Mouse (Mus musculus): ENCODE data around the gene Dmrt1. TPM values are rescaled to one million over a fixed set of nuclear protein-coding genes. Genes with fewer than 3 reads are reported as not detected.
A peak's percentile ranks its signal among the peaks of the same experiment; 100 is the strongest.

The Dmrt1 gene
- total RNA-seq, 2 experiments from 2014 or later, result not detected

GRCm38 (mm10) chr19:25613476-25614300 lies 108.3 kb downstream of the Dmrt1 start:
- ATAC-seq (replicated peaks; ENCODE audit: low FRiP score, poor library complexity, severe bottlenecking), result no peak

DNA sequence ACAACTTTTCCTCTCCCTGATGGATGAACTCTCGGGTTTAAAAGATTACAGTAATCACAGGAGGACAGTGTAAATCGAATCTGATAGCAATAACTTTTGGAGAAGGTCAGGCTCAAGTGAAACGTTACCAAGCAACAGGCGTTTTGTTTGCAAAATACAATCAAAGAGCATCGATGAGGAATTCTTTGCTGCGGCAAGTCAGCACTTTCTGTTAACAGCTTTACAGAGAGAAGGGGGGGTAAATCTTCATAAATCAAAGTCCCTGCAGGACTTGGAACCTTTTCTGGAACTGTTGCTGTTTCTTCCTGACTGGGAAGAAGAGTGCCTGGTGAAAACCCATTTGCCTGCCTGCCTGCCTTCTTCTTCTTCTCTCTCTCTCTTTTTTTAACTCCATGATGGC lies 110.5 kb downstream of the Dmrt1 start:
- ATAC-seq (replicated peaks; ENCODE audit: low FRiP score, poor library complexity, severe bottlenecking), result no peak

DNA sequence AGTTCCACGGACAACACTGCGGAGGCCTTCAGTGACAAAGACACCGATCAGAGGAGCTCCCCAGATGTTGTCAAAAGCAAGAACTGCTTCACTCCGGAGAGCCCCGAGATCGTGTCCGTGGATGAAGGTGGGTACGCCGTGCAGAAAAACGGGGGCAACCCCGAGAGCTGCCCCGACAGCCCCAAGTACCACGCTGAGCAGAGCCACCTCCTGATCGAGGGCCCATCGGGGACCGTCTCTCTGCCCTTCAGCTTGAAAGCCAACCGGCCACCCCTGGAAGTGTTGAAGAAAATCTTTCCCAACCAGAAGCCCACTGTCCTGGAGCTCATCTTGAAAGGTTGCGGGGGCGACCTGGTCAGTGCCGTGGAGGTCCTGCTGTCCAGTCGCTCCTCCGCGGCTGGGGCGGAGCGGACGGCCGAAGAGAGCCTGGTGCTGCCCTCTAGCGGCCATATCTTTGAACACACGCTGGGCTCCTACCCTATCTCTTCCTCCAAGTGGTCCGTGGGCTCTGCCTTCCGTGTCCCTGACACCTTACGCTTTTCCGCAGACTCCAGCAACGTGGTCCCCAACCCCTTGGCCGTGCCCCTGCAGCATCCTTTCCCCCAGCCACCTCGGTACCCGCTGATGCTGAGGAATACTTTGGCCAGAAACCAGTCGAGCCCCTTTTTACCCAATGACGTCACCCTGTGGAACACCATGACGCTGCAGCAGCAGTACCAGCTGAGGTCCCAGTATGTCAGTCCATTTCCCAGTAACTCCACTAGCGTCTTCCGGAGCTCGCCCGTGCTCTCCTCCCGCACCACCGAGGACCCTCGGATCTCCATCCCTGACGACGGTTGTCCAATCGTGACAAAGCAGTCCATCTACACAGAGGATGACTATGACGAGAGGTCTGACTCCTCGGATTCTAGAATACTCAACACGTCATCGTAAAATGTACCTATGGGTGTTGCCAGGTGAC lies 117.2 kb downstream of the Dmrt1 start:
- ATAC-seq (replicated peaks; ENCODE audit: low FRiP score, poor library complexity, severe bottlenecking), result peak; percentile 72

DNA sequence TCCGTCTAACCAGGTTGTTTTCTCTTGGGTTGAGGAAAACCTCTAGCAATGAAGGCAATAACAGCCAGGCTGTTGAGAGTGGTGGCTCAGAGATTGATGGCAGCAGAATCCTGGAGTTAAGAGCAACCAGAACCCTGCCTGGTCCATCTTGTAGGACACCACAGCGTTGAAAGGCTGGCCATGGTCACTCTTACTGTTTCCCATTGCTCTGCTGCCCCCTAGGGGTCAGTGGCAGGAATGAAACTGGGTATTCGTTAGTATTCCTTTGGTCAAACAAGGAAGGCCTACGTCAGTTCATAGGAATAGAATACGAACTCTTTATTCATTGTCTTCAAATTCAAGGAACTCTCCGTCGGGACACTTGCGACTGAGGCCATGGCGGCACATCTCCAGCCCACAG lies 123.1 kb downstream of the Dmrt1 start:
- peak; percentile 71; the same call in 1 of the 2 replicates for ATAC-seq (replicated peaks; ENCODE audit: low FRiP score, poor library complexity, severe bottlenecking)

- no peak for ATAC-seq (replicated peaks; ENCODE audit: low FRiP score, poor library complexity, severe bottlenecking)
These were observed 129.7 kb downstream of the Dmrt1 start for GRCm38 (mm10) chr19:25635119-25635518.

DNA sequence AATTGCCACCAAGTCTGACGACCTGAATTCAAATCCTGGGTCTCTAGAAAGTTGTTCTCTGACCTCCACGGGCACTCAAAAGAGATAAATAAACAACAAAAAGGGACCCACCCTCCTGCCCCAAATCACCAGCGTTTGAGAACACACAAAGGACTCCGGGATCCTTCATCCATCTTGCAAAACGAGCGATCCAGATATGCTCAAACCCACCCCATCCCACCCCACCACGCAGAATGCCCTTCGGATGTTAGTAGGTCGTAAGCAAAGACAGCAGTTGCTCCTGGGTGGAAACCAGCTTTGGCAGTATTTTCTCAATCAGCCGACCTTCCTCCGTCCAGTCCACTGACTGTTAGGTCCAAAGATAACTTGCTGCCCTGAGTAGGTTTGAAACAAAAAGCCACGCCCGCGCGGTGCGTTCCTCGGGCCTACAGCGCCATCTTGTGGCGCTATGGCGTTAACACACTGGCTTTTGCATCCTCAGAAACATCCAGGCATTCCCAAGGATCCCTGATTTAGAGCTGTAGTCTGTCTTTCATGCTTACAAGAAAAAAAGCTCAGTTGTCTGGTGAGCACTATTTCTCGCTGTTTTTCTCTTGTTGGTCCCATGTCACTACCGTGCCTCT lies 130.3 kb downstream of the Dmrt1 start:
- no peak for ATAC-seq (replicated peaks; ENCODE audit: low FRiP score, poor library complexity, severe bottlenecking)

- no peak for ATAC-seq (replicated peaks; ENCODE audit: low FRiP score, poor library complexity, severe bottlenecking)
These were observed 133.4 kb downstream of the Dmrt1 start for GRCm38 (mm10) chr19:25638766-25639361.

DNA sequence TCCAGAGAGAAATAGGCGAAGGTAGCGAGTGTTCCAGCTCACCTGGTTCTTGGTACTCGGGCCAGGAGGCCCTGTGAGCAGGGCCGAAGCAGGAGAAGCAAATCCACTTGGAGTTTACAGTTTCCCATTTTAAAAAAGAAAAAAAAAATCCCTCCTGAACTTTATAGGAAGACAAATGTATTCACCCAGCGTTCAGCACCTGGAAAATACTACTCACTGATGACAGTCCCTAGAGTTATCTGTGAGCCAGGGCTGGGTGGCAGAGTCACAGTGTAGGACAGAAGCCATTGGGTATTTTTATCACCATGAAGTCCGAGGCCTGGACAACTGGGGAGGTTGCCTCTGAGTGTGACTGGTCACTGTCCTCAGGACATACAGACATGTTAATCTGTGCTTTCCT lies 136.4 kb downstream of the Dmrt1 start:
- no peak for ATAC-seq (replicated peaks; ENCODE audit: low FRiP score, poor library complexity, severe bottlenecking)

DNA sequence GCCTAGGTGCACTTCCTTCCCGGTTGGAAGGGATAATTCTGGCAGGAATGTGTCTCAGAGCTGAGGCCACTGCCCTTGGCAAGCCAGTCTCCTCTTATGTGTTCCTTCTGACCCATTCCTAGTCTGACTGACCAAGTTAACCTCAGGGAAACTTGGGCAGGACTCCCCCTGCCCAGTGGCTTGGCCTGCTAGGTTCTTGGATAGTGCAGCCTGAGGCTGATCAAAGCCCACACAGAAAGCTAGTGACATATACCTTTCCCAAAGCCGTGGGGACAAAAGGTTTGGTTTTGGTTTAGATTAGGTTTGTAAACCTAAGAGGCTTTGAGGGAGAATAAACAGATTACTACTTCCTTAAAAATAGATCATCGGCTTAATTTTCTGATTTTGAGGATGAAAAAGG lies 141.7 kb downstream of the Dmrt1 start:
- ATAC-seq (replicated peaks; ENCODE audit: low FRiP score, poor library complexity, severe bottlenecking), result no peak

- ATAC-seq (replicated peaks; ENCODE audit: low FRiP score, poor library complexity, severe bottlenecking), result no peak
These were observed 143.3 kb downstream of the Dmrt1 start for GRCm38 (mm10) chr19:25648701-25649100.

DNA sequence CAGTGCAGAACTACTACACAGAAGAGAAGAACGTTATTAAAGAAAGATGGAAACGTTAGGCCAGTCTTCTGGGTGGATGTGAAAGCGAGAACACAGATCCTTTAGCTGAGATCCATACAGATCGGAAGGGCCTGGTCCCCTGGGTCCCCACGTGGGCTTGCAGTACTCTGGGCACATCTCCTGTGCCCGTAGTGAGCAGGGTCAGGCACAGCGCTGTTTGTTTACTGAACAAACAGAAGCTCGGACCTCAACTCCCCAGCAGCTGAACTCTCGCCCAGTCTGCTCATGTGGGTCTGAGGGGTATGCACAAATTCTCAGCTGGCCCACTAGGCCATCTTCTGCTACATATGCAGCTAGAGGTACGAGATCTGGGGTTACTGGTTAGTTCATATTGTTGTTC lies 145.1 kb downstream of the Dmrt1 start:
- ATAC-seq (replicated peaks; ENCODE audit: low FRiP score, poor library complexity, severe bottlenecking), result no peak

DNA sequence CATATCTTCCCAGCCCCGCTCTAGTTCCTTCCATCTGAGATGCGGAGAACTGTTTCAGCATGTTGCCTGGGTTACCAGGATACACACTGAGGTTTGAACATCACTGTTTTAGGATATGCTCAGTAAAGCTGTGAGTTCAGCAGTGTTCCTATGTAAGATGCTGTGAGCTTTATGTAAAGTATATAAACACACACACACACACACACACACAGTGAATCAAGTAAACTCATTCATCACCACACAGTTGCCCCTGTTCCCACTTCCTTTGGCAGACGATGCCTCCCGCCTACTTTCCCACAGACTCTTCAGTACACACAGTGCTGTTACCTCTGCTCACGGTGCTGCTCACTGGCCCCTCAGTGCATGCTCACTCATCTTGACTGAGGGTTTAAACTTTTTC lies 147.1 kb downstream of the Dmrt1 start:
- ATAC-seq (replicated peaks; ENCODE audit: low FRiP score, poor library complexity, severe bottlenecking), result no peak

Other genes starting within 250 kb of the Dmrt1 start
- gene Dmrt3, start 104.7 kb downstream of the Dmrt1 start, total RNA-seq (2015; ENCODE audit: low replicate concordance), result not detected in 2 replicates
- not detected in 2 replicates for gene Dmrt3, start 104.7 kb downstream of the Dmrt1 start, total RNA-seq (2017; ENCODE audit: low replicate concordance)
- gene Dmrt2, start 166.8 kb downstream of the Dmrt1 start, total RNA-seq (2015; ENCODE audit: low replicate concordance), result not detected in 2 replicates
- gene Dmrt2, start 166.8 kb downstream of the Dmrt1 start, total RNA-seq (2017; ENCODE audit: low replicate concordance), result not detected in 2 replicates